Mouse (Mus musculus) left cerebral cortex, postnatal 14 days (tissue): ENCODE results near the gene Blmh. TPM values are rescaled to one million over a fixed set of nuclear protein-coding genes. Genes with fewer than 3 reads are reported as not detected.

Experiments
- DNase-seq, 2 experiments: peaks; one replicate each; pipeline ENCODE4 v3.0.0; 2021 to 2022; ENCODE audit warnings: low spot score in 2 of 2, mixed read lengths in 1 of 2
- intact Hi-C: fragments of 180-260 bp; cut with DNase I; formaldehyde crosslinking; loops from one replicate; pipeline ENCODE4 v1.15.1; 2025
- long read RNA-seq, 2 experiments: library from polyadenylated mRNA; stranded (forward); transcript quantifications; one replicate each; pipeline ENCODE4 v2.0.0; 2021
- total RNA-seq, 2 experiments: library from RNA; stranded (reverse); gene quantifications; 2 replicates each; pipeline ENCODE4 v1.2.3; 2021

Gene Blmh
- total RNA-seq = 10 to 100 TPM; 71.9 to 79.7 TPM
- long read RNA-seq, experiment 1, transcript Blmh-201 (12 exons, 2,497 nt) = major isoform, 46 of 53 reads
- long read RNA-seq, experiment 1, partial matches to known transcripts = 2 of 53 reads
- long read RNA-seq, experiment 1, other reads (novel, unspliced or antisense) = 4 of 53 reads
- long read RNA-seq, experiment 2, transcript Blmh-201 (12 exons, 2,497 nt) = major isoform, 46 of 50 reads
- long read RNA-seq, experiment 2, partial matches to known transcripts = 3 of 50 reads
- long read RNA-seq, experiment 2, other reads (novel, unspliced or antisense) = 1 of 50 reads

GRCm38 (mm10) chr11:76924759-76925236 lies at the start of gene Blmh:
Gene Blmh (plus strand): TSS chr11:76924809.
- intact Hi-C loops = no loop called here
- no peak for DNase-seq

GRCm38 (mm10) chr11:76879816-76880215 lies 44.8 kb upstream of the Blmh start:
- intact Hi-C loops = no loop called here
- DNase-seq = no peak

- DNase-seq = no peak
- intact Hi-C loops = no loop called here
These were observed 40.2 kb upstream of the Blmh start for GRCm38 (mm10) chr11:76884451-76884850.

- intact Hi-C loops = loop anchor here (5.0 to 10.0 kb wide), 3 partner anchors 77 to 215 kb away; partner anchors contain the start of genes Bhlha9 and Trarg1
- DNase-seq = no peak
These were observed 35.1 kb upstream of the Blmh start for GRCm38 (mm10) chr11:76889339-76890164.

GRCm38 (mm10) chr11:76891171-76891570 lies 33.4 kb upstream of the Blmh start:
- no peak for DNase-seq
- intact Hi-C loops = loop anchor here (5.0 to 10.0 kb wide), 3 partner anchors 79 to 216 kb away; partner anchors contain the start of genes Bhlha9 and Trarg1

GRCm38 (mm10) chr11:76891738-76892349 lies 32.8 kb upstream of the Blmh start:
- intact Hi-C loops = loop anchor here (5.0 to 10.0 kb wide), 3 partner anchors 80 to 217 kb away; partner anchors contain the start of genes Bhlha9 and Trarg1
- no peak for DNase-seq

GRCm38 (mm10) chr11:76892972-76893371 lies 31.6 kb upstream of the Blmh start:
- intact Hi-C loops = loop anchor here (5.0 to 10.0 kb wide), 3 partner anchors 81 to 218 kb away; partner anchors contain the start of genes Bhlha9 and Trarg1
- no peak for DNase-seq

GRCm38 (mm10) chr11:76893570-76893969 lies 31.0 kb upstream of the Blmh start:
- no peak for DNase-seq
- intact Hi-C loops = loop anchor here (5.0 to 10.0 kb wide), 3 partner anchors 81 to 219 kb away; partner anchors contain the start of genes Bhlha9 and Trarg1

- intact Hi-C loops = loop anchor here (5.0 to 10.0 kb wide), 3 partner anchors 82 to 219 kb away; partner anchors contain the start of genes Bhlha9 and Trarg1
- peak; percentile 19 to 47 for DNase-seq
These were observed 30.4 kb upstream of the Blmh start for GRCm38 (mm10) chr11:76894240-76894639.

- intact Hi-C loops = loop anchor here (10.0 kb wide), 1 partner anchor 222 kb away; the partner anchor contains the start of genes Bhlha9 and Trarg1
- DNase-seq = no peak
These were observed 28.2 kb upstream of the Blmh start for GRCm38 (mm10) chr11:76896360-76896759.

- no peak for DNase-seq
- intact Hi-C loops = loop anchor here (10.0 kb wide), 1 partner anchor 222 kb away; the partner anchor contains the start of genes Bhlha9 and Trarg1
These were observed 27.5 kb upstream of the Blmh start for GRCm38 (mm10) chr11:76897126-76897525.

- no peak for DNase-seq
- intact Hi-C loops = loop anchor here (10.0 kb wide), 1 partner anchor 223 kb away; the partner anchor contains the start of genes Bhlha9 and Trarg1
These were observed 26.7 kb upstream of the Blmh start for GRCm38 (mm10) chr11:76897871-76898270.

GRCm38 (mm10) chr11:76898751-76899150 lies 25.9 kb upstream of the Blmh start:
- DNase-seq = no peak
- intact Hi-C loops = loop anchor here (10.0 kb wide), 1 partner anchor 224 kb away; the partner anchor contains the start of genes Bhlha9 and Trarg1

GRCm38 (mm10) chr11:76899758-76900738 lies 24.6 kb upstream of the Blmh start:
- no peak for DNase-seq

GRCm38 (mm10) chr11:76901579-76902361 lies 22.8 kb upstream of the Blmh start, which contains the start of gene Tmigd1:
Gene Tmigd1 (plus strand): TSS chr11:76902159.
- intact Hi-C loops = no loop called here
- no peak for DNase-seq

More at GRCm38 (mm10) chr11:76899758-76900738, 24.6 kb upstream of the Blmh start:
- intact Hi-C loops = loop anchor here (10.0 kb wide), 1 partner anchor 225 kb away; the partner anchor contains the start of genes Bhlha9 and Trarg1

- intact Hi-C loops = no loop called here
- DNase-seq = no peak
These were observed 20.3 kb upstream of the Blmh start for GRCm38 (mm10) chr11:76904340-76904739.

GRCm38 (mm10) chr11:76908651-76909050 lies 16.0 kb upstream of the Blmh start:
- intact Hi-C loops = no loop called here
- no peak for DNase-seq
